Mouse (Mus musculus): Measurements from ENCODE around the gene Fam173b. TPM values are rescaled to one million over a fixed set of nuclear protein-coding genes. Genes with fewer than 3 reads are reported as not detected.

Fam173b gene
- total RNA-seq (2023), result 10 to 100 TPM; 15.4 to 20.9 TPM

GRCm38 (mm10) chr15:31601646-31602374 lies at the start of gene Fam173b, which contains the start of gene Cct5:
Gene Fam173b, plus strand, starts transcription at chr15:31601852.
Gene Cct5, minus strand, starts transcription at chr15:31601804.

GRCm38 (mm10) chr15:31565184-31565583 lies 36.5 kb upstream of the Fam173b start, which contains the start of gene Cmbl:
Gene Cmbl, plus strand, starts transcription at chr15:31565389.

Other genes starting within 250 kb of the Fam173b start
- not detected for gene Ankrd33b, start 234.1 kb upstream of the Fam173b start, total RNA-seq (2023)
- 1 to 10 TPM; 2.0 to 2.5 TPM for gene Ropn1l, start 148.1 kb upstream of the Fam173b start, total RNA-seq (2023)
- 10 to 100 TPM; 60.4 to 62.8 TPM for gene March6, start 70.8 kb upstream of the Fam173b start, total RNA-seq (2023)
- gene Cmbl, start 36.5 kb upstream of the Fam173b start, total RNA-seq (2023), result not detected
- gene Cct5, start within 50 bp of the Fam173b start, total RNA-seq (2023), result 100 to 1,000 TPM; 278 to 300 TPM

Data from T-cell, adult 66 days (primary cell).